Mouse (Mus musculus) left cerebral cortex, adult 11 months (tissue): ENCODE data around the gene Itpr3.

Source experiments
- DNase-seq: peaks from one replicate; pipeline ENCODE4 v3.0.0; 2022; ENCODE audit warnings: low spot score

The Itpr3 gene

GRCm38 (mm10) chr17:27071630-27072029, 14.5 kb downstream of the Itpr3 start:
- no peak for DNase-seq

- no peak for DNase-seq
These were observed 15.3 kb downstream of the Itpr3 start for GRCm38 (mm10) chr17:27072363-27072762.

- DNase-seq = no peak
These were observed 16.0 kb downstream of the Itpr3 start for GRCm38 (mm10) chr17:27073126-27073525.

DNA sequence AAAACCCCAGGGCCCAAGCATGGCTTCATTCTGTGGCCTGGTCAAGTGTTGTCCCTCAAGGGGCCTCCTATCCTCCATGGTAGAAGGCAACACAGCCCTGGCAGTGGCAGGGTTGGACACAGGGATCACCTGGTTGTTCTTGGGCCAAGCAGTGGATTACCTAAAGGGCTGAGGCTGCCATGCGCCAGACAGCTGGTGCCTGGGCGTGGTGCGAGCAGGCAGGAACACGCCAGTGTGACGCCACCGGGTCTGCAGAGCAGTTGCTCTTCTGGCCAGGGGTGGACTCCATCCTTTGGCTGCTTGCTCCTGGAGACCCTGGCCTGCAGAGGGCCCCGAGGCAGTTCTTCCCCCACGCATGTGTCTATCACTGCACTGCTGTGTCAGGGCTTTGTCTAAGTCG, 16.7 kb downstream of the Itpr3 start:
- no peak for DNase-seq

GRCm38 (mm10) chr17:27074236-27074635, 17.1 kb downstream of the Itpr3 start:
- no peak for DNase-seq

DNA sequence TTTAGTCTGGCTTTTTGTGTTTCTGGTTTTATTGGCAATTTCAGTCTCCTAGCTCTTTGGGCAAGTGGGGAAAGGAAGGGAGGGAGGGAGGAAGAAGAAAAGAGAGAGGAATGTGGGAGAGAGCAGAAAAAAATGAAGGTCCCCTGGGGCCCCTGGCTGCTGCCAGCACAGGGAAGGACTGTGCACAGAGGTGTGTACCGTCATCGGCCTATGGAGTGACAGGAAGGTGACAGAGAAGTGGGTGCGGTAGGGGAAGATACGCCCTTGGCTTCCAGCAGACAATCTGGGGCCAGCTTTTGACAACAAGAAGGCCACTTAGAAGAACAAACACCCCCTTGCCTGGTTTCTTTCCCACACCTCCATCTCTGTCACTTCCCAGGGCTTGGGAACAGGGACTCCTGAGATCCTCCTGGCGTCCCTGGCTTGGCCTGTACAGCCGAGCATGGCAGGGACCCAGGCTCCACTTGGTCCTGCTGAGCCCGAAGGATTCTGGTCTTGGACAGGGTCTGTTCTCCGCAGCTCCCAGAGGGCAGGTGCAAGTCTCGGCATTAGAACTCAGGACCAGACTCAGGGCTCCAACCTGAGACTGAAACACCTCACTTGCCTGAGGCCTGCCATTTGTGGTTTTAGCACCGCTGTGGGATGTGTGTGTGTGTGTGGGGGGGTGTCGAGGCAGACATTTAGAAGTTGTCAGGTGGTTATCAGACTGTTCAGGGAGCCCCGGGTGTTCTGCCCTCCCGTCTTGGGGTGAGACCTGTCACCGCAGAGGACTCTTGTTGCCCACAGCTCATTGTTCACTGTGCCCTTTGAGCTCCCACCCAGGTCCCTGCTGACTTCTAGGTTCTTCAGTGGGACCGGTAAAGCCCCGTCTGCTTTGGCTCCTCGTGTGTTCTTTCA, 18.0 kb downstream of the Itpr3 start:
- no peak for DNase-seq

- DNase-seq = no peak
These were observed 20.0 kb downstream of the Itpr3 start for GRCm38 (mm10) chr17:27077133-27077532.

- no peak for DNase-seq
These were observed 20.8 kb downstream of the Itpr3 start for GRCm38 (mm10) chr17:27077920-27078319.

- DNase-seq = no peak
These were observed 21.4 kb downstream of the Itpr3 start for GRCm38 (mm10) chr17:27078499-27078898.

DNA sequence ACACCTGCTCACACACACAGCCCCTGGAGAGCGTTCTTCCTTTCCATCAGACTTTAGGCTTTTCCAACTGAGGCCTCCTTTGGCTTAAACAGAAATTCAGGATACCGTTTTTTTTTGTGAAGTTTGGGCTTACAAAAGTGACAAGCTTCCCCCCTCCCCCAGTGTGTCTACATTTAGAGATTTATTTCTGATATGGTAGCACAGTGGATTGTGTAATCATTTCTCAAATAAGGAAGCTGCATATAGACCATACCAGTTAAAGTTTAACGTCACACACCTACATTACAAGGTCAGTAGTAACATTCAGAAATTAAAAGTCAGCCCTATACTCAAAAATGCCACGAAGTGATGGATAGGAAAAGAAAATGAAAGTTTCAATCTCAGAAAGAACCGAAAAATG, 24.8 kb downstream of the Itpr3 start:
- DNase-seq = no peak

DNA sequence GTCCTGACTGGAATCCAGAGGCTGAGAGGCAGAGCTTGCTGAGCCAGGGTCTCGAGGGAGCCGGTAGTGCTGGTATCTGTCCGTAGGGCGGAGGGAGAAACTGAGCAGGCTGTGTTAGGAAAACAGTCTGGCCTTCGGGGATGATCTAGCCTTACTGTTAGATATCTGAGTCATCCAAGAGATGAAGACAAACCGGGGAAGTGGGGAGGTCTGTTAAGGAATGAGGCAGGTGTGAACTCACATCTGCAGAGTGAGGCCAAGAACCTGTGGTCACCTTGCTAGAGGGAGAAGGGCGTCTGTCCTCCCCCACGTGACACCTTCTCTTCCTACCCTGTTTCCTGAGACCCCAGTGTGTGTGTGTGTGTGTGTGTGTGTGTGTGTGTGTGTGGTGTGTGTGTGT, 25.7 kb downstream of the Itpr3 start:
- DNase-seq = no peak

GRCm38 (mm10) chr17:27083601-27084000, 26.5 kb downstream of the Itpr3 start:
- DNase-seq = no peak

DNA sequence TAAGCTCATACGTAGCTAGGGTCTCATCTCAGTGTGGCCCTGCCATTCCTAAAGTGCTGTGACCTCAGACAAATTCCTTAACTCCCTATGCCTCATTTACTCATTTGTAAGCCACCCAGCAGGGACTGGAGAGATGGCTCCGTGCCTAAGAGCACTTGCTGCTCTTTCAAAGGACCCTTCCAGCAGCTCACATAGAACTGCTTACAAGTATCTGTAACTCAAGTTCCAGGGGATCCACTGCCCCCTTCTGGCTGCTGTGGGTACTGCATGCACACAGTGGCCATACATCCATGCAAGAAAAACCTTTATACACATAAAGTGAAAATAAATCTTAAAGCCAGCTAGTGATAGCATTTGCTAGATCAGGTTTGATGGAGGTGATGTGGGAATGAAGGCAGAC, 28.6 kb downstream of the Itpr3 start:
- no peak for DNase-seq

- no peak for DNase-seq
These were observed 30.3 kb downstream of the Itpr3 start for GRCm38 (mm10) chr17:27087426-27087825.

DNA sequence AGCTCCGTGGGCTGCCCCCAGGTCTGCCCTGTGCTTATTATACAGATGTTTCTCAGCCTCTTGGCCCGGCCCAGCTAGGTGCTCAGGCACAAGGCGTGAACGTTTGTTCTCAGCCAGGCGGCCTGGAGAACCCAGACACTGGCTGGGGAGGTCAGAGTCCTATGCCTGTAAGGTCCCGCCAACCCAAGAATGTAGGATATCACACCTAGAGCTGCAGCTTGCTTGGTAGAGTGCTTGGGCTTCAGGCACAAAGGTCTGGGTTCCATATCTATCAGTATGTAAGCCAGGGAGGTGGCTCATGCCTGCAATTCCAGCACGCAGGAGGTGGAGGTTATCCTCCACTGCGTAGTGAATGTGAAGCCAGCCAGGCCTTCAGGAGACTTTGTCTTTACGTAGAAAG, 33.0 kb downstream of the Itpr3 start:
- DNase-seq = no peak

DNA sequence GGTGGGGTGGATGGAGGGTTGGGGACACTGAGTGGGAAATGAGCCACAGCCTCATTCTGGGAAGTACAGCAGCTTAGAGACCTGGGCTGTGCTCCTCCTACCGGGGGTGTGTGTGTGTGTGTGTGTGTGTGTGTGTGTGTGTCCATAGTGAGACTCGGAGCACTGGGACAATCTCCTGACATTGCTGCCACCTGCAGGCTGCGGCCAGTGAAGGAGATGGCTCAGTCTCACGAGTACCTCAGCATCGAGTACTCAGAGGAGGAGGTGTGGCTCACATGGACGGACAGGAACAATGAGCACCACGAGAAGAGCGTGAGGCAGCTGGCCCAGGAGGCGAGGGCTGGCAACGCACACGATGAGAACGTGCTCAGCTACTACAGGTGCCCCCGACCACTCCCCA, 38.6 kb downstream of the Itpr3 start:
- DNase-seq = no peak

DNA sequence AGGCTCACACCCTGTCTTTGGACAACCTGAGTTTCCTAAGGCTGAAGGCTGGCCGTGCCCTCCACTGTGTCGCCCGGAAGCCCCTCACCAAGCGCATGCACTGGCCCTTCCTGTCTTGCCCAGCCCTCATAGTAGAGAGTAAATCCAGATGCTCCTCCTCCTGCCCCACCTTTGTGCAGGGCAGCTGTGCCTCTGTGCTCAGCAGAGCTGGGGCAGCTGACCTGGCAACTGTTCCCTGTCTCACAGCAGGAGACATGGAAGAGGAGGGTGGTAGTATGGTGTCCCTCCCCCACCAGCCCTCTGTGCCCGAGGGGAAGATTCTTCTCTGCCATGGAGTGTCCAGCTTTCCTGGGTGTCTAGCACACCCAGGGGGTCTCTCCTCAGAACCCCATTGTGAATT, 44.6 kb downstream of the Itpr3 start:
- no peak for DNase-seq

- DNase-seq = no peak
These were observed 48.8 kb downstream of the Itpr3 start for GRCm38 (mm10) chr17:27105698-27106470.

DNA sequence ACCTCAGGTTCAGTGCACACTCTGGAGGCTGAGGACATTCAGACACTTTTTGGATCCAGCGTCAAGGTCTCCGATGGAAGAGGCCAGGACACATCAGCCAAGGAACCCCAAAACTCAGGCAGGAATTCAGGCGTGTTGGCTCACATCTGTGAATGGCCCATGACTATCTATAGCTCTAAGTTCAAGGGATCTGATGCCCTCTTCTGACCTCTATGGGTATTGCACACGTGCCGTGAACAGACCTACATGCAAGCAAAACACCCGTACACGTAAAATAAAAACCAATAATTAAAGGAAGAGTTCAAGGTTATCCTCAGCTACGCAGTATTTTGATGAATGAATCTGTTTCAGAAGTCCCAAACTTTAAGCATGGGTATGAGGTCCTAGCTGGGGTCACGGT, 49.6 kb downstream of the Itpr3 start:
- DNase-seq = no peak

- no peak for DNase-seq
These were observed 50.8 kb downstream of the Itpr3 start for GRCm38 (mm10) chr17:27107936-27108335.

GRCm38 (mm10) chr17:27110072-27110471, 53.0 kb downstream of the Itpr3 start:
- DNase-seq = no peak

DNA sequence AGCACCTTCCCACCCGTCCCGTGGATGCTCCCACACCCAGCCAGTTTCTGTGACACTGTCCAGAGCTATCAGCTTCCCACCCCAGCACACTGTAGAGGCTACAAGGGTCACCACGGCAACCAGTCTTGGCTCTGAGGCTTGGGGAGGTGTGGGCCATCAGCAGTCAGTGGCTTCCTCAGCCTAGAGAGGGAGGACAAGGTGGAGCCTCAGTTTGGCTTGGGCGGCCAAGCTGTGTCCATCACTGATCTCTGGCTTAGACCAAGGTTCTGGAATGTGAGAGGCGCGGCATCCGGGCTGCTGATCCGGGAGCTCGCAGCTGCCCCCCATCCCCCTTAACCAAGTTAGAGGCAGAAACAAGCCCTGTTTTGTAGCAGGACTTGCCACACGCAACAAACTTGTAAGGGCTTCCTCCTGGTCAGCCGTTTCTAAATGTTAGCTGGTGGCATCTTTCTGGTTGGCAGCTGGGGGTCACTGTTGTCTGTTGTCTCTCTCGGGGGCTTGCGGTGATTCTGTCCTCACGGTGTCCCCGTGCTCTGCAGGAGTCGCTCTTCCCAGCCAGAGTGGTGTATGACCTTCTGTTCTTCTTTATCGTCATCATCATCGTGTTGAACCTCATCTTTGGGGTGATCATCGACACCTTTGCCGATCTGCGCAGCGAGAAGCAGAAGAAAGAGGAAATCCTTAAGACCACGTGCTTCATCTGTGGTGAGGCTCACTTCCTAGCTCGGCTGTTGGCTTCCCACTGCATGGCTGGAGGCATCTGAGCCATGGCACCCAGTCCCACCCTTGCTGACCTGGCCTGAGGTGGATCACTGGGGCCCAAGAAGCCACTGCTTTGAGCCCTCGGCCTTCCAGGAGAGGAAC, 61.8 kb downstream of the Itpr3 start:
- DNase-seq = no peak
